Mouse (Mus musculus): Measurements from ENCODE around the gene Fbrsl1.

Fbrsl1 gene

DNA sequence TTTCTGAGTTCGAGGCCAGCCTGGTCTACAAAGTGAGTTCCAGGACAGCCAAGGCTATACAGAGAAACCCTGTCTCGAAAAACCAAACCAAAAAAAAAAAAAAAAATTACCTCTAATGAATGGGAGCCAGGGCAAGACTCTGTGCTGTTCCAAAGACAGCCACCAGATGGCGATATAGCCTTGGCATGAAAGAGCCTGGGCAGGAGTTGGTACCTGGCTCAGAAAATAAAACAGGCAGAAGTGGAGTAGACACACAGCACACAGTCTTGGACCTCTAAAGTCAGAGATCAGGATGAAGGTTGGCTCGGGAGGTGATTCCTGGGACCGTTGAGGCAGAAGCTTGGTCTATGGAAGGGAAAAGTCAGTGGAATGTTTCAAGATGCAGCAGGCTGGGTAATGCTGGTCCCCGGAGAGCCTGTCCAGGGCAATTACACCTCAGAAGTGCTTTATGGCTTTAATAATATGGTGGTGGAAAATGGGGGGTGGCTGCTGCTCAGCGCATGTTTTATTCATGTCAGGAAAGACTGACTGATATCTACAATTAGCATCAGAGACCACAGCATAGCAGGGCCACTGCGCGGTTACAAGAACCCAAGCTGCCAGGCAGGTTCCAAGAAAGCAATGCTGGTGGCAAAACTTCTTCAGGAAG, 90.6 kb downstream of the Fbrsl1 start:
- DNase-seq: peak; percentile 92 to 96

GRCm38 (mm10) chr5:110354716-110355115, 93.6 kb downstream of the Fbrsl1 start:
- peak; percentile 68 to 74 for DNase-seq

DNA sequence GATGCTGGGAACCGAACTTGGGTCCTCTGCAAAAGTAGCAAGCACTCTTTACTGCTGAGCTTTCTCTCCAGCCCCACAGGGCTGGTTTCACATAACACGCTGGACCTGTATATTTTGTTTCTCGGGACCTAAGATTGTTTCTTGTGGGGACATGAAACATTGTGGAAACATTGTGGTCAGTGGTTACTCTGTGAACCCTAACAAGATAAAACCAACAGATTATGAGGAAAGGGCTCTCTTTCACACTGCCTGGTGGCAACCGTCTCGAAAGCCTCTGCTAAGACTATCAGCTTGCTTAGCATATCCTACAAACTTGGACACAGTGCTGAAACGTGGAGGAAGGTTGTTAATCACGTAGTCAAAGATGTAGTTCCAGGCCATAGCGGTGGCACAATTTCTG, 101.3 kb downstream of the Fbrsl1 start:
- DNase-seq: no peak

DNA sequence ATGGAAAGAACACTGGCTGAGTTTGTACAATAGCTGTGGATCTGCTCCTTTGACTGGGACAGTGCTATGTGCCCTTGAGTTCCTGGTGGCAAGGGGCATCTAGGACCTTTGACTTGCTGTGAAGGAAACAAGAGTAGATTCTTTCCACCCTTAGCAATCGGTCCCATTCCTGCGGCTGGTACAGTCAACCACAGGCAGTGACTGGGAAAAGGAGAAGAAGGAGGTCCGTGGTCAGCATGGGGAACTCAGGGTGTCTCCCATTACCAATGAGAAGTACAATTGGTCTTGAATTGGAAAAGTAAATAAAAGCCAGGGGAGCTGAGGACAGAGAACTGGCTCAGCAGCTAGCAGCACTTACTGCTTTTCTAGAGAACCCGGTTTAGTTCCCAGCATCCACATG, 102.8 kb downstream of the Fbrsl1 start:
- DNase-seq: no peak

DNA sequence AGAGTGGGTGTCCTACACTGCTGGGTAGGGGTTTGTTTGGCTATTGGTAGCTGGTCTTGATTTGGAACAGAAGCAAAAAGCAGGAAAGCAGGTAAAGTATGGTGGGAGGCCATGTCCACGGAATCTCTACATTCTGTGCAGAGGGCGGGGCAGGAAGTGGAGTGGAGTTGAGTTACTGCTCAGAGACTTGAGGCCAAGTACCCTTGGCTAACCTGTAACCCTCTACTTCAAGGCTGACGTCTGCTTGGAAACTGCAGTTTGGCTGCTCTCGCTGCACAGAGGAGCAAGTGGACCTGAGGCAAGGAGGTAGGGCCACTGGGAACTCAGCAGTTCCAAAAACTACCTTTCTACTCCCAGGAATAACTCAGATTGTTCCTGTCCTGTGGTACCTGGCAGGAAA, 103.8 kb downstream of the Fbrsl1 start, which contains the start of gene Lrcol1:
Lrcol1 (plus strand) TSS at position 207 of the 400 bp plus-strand sequence.
- no peak for DNase-seq

DNA sequence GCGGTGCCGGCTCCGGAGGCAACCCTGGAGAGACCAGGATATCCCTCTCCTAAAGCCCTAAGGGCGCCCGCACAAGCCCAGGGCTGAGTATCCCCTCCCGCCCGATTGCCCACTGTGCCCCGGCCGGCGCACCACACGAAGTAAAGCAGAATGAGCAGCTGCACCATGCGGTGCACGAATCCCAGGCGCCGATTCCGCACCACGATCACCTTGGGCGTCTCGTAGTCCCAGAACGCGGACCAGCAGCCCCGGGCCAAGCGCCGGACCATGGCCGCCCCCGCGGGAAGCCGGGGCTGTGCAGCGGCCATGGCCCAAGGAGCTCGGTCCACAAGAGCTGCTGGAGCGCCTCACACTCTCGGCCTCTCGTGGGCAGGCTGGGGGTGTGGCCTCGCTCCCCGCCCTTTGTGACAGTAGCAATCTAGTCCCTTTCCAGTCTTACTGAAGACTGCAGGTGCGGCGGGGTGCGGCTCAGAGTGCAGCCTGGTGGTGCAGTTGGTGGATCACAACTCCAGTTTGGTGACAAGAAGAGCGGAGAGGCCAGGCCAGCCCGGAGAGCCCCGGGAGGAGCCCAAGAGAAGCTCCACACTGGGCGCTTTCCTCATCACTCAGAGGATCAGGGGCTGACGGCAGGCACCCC, 105.5 kb downstream of the Fbrsl1 start, which contains the start of gene P2rx2:
P2rx2 (minus strand) TSS at position 565 of the 637 bp plus-strand sequence.
- peak; percentile 54 to 56 for DNase-seq

DNA sequence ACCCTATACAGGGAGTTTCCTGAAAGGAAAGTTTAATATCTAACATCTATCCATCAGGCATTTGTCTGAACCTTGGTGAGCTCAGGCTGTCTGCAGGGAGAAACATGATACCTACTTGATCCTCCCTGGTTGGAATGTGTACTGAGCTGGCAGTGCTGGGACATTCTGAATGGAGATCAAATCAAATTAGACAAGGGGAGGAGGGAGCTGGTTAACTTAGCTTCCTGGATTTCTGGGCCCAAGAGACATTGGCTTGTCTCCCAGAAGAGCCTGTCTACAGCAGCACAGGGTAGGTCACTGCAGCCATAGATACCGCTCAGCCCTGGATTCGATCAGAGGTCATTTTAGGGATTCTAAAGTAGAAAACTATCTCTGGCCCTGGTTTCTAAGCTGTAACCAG, 109.5 kb downstream of the Fbrsl1 start:
- no peak for DNase-seq

DNA sequence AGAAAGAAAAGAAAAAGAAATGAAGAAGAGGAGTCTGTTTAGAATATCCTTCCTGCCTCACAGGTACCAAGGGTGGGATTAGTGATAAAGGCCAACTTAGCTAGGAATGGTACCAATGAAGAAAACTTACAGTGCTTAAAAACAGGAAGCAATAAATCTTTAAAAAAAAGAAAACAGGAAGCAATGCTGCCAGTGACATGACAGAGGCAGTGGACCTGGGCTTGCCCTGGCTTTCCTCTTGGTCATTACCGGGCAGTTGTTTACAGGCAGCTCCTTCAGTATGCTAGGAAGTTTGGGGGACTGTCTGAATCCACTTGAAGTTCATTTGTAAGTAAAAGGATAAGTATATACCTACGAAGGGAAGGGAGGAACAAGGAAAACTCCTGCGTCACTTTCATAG, 117.8 kb downstream of the Fbrsl1 start:
- no peak for DNase-seq

GRCm38 (mm10) chr5:110313127-110313526, 135.2 kb downstream of the Fbrsl1 start:
- no peak for DNase-seq

Data from cerebellum, postnatal 10 days (tissue).